Mouse (Mus musculus) embryo, embryonic 11 days (tissue): ENCODE results near the gene Bsnd.
A peak's percentile ranks its signal among the peaks of the same experiment; 100 is the strongest.

ENCODE experiments used
- DNase-seq: peaks from one replicate; pipeline ENCODE4 v3.0.0-alpha.2; 2015

Bsnd gene

DNA sequence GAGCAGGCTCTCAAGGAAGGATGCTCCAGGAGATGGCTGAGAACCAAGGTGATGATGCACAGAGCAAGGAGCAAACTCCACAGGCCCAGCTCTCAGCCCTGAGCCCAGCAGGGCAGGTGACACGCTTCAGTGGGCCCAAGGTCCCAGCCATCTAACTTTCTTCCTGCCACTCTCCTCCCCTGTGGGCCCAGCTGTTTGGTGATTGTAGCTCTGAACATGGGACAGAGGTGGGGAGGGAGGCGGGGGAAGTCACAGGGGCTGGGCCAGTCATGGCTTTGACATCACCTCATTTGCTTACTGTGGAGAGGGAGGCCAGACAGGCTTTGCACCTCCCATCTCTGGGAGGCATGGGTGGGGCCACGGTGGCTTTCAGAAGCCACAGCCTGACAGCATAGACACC is at the start of gene Bsnd:
Bsnd (minus strand) TSS at position 168 of the 400 bp plus-strand sequence.
- no peak for DNase-seq

DNA sequence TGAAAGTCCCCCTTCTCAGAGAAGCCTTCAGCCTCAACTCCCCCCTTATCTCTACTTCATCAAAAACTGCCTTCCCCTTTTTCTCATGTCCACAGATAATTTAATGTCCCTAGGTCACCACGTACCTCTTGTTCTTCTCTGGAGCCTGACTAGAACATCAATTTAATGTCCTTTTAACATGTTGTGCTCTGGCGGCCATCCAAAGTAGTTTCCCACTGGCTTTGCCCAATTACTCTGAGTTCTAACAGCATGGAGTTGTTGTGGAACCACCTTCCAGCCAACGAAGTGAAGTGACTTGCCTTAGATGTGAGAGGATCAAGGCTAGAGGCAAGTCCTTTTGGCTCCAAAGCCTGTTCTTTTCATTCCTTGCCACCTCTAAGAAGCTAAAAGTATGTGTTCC is 49.4 kb upstream of the Bsnd start:
- no peak for DNase-seq

DNA sequence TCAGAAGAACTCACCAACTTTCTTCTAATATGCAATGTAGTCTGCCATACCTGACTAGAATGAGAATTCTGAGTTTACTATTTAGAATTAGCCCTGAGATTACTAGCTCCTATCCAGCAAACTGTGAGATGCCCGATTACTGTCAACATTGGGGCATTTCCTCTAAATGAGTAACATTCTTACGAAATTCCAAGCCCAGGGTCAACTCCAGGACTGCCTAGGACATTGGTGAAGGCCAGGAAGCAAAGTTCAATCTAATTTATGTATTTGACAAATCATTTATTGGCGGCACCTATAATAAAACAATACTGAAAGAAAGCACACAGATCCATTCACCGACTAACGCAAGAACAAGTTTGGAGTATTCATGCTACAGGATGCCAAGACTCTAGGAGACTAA is 47.7 kb upstream of the Bsnd start:
- DNase-seq = no peak

DNA sequence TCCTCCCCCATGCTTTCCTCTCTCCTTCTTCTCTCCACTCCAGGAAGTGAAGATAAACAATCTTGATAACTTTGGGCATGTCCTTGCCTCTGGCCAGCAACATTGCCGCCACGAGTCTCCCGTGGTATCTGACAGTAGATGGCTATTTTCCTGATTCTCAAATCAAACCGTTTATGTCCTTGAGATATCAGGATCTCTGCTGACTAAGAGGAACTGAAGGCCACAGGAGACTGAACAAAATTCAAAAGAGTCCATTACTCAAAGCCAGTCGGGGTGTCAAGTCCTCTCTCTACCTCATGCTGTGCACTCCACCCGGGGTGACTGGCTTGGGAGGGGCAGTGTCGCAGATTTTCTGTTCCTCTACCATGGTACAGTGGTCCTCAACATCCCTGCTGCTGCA is 42.2 kb upstream of the Bsnd start:
- no peak for DNase-seq

DNA sequence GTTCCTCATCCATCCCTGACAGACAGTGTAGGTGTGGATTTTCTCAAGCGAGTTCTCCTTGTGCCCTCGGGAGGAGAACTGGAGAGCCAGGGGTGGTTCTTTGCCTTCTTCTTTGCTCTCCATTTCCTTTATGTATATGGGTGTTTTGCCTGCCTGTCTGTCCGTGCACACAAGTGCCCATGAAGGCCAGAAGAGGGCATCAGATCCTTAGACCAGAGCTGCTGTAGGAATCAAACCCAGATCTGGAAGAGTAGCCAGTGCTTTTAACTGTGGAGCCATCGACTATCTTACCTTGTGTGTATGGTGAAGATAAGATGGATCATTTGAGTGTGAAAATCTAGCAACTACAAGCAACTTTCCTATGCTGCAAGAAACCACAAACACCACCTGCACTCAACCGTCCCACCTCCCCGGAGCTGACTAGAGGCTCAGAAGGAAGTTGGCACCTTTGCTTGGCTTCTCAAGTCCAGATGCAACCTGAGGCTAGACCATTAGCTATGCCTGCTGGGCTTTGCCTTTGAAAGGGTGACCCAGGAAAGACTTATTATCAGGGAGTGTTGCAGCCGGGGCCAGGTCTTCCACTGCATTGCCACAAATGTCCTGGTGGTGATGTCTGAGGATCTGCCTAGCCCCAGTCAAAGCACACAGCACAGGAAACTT is 41.5 kb upstream of the Bsnd start:
- DNase-seq = peak; percentile 12

DNA sequence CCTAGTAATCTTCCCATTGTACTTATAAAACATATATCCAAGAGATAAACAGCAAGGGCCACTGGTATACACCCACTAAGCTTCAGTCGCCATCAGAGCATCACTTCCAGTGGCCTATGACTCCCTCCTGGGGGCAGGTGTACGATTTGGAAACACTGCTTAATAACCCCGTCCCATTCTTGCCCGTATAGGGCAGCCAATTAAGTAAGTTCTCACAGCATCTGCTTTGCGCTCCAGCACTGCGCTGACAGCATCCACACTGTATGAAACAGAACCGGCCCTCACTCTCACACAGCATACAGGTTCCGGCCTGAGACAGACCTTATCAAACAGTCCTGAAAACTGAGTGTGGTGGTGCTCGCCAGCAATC is 38.0 kb upstream of the Bsnd start:
- no peak for DNase-seq

DNA sequence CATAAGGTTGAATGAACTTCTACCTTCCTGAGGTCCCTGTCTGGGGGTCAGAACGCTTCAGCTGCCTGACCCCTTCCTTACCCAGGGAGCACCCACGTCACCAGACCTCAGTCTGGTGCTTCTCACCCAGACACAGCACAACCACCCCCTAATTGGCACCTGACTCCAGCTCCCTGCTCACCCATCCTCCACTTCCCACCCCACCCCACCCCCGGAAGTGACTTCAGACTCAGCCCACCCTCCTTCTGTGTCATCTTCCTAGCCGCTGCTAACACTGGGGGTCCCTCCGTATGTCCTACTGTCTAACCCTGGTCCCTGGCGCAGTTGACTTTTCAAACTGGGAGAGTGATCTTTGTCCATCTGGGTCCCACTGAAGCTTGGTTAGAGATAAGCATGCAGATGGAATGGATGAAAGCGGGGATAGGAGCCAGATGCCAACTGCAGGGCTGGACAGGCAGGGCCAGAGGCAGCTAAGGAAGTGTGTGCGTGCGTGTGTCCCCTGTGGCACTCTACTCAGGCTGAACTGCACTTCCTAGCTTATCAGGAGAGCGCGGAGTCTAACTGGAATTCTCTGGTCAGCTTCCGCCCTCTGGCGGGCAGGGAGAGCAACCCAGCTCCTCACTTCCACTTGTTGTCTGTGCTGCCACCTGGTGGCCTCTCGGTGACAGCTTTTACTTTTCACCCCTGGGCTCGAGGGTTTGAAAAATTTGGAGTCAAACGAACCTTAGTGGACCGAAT is 37.5 kb upstream of the Bsnd start:
- peak; percentile 96 for DNase-seq

DNA sequence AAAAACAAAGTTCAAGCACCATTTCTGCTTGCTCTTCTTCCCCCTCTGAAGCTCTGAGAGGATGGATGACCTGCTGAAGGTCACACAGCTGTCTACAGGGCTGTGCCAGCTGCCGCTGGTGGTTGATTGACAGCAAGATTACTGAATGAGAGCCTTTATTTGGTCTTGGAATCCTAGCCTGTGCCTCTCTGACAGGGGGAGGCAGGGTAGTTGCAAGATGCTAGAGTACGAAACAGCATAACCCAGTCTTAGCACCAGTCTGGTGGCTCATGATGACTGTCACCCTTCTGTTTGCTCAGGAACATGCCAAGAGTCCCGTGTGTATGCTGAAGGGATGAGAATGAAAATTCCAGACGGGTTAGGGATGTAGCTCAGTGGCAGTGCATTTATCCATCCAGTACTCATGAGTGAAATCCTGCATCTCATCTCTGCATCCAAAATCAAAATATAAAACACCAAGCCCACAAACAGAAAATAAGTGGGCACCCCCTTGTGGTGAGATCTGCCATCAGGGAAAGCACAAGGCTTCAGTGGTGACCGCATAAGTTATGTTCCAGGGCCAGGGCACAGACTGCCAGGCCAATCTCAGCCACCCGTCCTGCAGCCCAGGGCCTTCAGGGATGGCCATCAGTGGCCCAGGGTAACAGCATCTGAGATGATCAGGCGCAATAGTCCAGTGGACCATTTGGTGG is 35.9 kb upstream of the Bsnd start:
- DNase-seq = no peak

DNA sequence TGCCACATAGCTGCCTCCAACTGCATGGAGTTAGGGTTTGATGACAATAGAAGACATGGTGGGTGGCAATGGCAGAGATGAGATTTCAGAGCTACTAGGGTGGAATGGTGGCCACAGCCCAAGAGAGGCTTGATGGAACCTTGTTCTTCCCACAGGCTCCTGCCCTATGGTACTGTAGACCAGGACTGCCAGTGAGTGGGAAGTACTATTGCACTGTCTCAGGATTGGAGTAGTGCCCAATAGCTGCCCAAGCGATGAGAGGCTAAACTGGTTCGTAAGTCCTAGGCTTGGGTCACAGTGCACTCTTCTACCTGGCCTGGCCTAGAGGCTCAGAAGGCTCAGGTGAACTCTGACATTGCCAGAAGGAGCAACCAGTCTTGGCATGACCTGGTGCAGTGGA is 32.9 kb upstream of the Bsnd start:
- no peak for DNase-seq

DNA sequence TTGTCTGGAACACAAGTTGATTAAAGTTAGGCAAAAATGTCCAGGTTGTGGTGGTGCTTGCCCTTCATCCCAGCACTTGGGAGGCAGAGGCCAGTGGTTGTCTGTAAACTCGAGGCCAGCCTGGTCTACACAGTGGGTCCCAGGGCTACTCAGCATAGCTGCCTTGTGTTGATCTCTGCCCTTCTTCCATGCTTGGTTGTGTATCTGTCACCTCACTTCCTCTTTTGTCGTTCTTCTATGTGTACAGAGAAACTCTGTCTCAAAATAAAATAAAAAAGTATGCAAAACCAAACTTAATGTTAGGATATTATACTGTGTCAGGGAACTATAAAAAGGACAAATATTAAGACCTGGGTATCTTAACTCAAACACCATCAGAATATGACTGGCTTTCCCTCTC is 32.0 kb upstream of the Bsnd start:
- no peak for DNase-seq

DNA sequence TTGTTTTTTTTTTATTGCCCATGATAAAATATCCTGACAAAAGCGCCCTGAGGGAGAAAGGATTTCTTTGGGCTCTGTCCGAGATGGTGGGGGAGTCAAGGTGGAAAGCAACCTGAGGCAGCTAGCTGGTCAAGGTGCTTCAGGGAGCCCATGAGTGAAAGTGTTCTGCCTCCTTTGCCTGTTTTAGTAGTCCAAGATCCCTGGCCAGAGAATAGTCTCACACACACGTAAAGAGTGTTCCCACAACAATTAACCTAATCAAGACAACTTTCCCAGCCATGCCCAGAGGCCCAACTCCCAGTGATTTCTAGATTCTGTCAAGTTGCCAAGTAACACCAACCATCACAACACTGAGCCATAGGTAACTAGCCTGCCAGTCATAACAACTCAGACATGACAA is 30.5 kb upstream of the Bsnd start:
- DNase-seq = no peak

DNA sequence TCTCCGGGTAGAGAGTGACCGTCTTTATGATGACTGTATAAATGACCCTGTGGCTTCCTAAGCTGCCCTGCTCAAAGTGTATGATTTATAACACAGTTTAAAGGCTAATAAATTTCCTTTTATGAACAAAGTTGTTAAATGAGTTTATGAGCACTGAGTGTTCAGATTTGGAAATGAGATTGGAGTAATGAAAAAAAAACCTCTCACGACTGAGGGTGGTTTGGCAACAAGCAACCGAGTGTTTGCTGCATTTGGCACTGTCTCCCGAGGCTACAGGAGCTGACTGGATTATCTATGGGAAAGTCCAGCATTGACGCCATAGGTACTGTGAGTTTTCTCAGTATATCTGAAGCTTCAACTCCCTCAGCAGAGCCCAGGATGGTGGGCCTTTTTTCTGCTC is 22.5 kb upstream of the Bsnd start:
- DNase-seq = no peak

DNA sequence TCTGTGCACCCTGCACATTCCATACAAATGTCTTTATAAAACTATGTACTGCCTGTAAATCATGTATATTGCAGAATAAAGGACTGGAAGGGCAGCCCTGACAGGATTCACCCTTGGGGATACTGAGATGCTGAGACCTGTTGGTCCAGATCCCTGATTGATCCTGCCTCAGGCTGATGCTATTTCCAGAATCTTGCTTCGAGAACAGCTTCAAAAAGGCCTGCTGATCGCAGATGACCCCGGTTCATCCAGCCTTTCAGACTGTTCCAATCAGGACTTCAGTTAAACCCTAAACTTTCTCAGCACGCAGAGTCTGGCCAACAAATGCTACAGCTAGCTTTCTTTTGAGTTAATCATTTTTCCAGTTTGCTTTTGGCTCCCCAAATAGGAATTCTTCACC is 17.8 kb upstream of the Bsnd start:
- DNase-seq = no peak

DNA sequence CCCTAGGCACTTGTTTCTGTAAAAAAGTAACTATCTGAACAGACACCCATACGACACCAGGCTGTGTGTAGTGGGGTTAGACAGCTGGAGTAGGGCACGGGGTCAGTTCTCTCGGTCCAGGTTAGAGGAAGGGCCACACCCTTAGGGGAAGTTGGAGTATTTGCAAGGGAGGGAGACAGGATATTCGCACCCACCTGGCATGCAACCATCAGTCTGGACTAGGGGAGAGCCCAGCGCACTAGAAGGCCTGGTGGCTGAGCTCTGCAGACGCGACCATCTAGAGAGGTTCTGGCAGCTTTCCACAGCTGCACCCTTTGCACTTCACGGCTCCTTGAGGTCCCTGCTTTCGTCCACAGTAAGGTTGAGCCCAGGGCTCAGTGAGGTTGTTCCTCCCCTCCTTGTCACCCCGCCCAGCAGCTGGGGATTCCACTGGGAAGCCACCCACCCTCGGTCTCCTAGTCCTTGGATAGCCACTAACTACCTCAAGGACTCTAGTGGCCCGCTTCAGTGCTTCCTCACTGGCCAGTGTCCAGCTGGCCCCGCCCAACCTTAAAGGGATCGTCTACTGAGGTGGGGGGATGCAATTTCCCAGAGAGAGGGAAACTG is 13.5 kb upstream of the Bsnd start:
- DNase-seq = no peak

DNA sequence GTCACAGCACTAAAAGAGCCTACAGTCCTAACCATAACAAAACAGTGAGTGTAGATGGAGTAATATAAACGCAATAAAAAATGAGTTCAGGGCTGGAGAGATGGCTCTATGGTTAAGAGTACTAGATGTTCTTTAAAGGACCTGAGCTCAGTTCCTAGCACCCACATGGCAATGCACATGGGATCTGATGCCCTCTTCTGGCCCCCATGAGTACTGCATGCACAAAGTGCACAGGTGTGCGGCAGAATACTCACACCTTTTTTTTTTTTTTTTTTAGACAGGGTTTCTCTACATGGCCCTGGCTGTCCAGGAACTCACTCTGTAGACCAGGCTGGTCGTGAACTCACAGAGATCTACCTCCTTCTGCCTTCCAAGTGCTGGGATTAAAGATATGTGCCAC is 11.5 kb upstream of the Bsnd start:
- no peak for DNase-seq

DNA sequence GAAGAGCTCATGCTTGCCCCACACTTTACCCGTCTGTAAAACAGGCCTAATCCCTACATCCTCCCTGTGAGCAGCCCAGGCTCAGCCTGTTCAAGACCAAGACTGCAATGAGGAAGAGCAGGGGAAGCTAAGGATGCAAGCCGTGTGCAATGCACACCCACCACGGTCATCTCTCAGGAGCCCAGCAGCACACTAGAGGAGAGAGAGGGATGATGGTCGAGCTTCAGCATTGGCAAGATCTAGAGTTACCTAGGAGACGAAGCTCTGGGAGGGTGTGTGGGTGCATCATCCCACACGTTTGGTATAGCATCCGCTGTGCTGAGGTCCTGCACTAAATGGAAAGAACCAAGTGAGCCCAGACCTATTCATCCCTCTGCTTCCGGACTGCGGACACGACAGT is 8.0 kb upstream of the Bsnd start:
- DNase-seq = no peak

DNA sequence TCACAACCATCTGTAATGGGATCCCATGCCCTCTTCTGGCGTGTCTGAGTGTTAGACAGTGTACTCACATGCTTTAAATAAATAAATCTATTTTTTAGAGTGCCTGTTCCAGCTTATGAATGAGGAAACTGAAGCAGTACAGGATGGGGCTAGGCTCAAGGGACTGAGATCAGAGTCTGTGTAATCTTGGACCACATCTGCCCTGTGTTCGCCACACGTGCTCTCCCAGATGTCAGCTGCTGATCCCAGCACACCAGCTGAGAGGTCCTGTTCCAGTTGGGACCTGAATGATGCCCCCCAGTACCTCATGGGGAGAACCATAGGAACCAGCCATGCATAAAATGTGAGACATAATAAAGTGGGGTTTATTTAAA is 6.4 kb upstream of the Bsnd start:
- DNase-seq = no peak

DNA sequence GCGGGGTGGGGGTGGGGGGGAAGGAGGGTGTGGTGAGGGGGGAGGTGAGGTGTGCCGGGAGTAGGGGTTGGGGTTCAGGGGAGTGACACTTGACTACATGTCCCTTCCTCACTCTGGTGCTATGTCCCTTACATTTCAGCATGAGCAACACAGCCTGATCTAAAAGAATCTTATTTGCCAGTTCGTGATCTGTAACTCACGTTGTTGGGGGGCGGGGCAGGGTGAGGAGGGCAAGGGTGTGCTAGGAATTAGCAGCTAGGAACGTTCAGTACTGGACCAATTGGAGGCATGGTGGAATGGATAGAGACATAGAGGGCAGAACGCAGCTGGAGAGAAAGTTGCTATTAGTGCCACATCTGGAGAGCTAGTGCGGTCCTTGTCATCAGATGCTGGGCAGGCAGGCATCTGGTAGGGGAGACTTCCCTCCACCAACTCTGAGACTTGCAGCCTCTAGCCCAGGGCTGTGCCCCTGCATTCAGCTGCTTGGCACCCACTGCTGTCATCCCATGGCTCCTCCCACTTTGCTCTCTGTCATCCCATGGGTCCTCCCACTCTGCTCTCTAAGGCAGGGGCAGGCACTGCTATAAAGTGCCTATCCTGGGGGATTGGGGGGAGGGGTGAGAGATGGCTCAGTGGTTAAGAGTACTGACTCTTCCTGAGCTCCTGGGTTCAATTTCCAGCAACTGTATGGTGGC is 5.8 kb upstream of the Bsnd start:
- no peak for DNase-seq

DNA sequence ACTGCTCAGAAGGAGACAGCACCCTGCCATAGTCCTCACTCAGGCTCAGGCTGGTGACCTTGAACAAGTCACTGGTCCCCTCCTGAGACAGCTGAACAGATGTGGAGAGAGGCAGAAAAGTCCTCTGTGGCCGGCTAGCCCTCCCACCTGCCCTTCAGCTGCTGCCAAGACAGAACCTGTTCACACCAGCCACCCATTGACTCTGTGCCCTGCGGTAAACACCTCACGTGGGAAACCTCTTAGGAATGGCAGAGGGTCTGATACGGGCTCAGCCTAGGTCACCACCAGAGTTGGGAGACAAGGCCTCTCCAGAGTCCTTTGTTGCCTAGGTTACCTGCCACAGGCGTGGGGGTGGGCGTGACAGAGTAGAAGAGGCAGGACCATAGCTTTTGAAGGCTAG is 4.8 kb upstream of the Bsnd start:
- DNase-seq = no peak

DNA sequence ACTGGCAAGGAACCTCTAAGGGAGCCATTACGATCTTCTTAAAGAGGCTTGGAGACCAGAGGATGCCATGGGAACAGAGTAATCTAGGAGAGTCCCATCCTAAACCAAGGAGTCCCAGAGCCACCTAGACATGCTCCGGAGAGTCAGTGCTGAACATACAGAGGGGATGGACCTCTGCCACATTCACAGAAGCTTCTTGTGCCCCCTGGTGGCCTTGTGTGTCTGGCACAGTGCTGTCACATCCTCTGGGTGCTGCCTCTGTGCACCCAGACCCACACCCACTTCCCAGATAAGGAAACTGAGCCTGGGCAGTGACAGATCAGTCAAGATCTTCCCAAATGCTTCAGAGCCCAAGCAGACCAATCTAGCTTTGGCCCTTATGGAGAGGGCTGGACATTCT is 1.6 kb upstream of the Bsnd start:
- peak; percentile 53 for DNase-seq

DNA sequence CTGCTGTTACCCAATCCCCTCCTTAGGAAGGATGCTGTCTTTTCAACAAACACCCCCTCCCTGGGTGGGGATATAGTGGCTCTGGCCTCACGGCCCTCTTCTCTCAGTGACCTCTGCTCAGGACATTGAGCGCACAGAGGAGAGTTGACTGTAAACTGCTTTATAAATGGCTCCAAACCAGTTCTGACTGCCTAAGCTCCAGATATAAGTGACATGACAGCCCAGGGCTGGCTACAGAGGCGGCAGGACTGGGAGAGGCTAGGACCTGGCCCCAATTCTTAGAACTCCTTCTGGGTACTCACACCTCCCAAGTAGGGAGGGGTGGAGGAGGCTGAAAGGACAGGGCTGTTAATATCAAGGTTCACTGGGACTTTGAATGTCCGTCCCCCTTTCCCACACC is 1.5 kb downstream of the Bsnd start:
- no peak for DNase-seq

DNA sequence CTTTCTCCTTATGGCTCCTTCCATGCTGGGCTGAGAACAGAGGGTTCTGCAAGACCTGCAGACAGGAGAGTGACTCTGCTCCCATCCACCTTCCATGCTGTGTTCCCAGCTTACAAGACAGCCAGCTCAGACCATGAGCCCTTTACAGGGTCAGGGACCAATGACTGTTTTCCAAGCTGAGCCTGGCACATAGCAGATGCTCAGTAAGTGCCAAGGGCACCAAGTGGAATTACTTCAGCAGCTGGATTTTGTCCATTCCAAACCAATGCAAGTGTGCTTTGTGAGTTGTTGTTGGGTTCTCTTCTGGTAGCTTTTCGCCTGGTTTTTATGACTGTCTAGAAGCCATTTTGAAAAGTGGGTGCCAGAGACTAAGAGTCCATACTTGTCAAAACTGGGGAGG is 8.3 kb downstream of the Bsnd start:
- no peak for DNase-seq

DNA sequence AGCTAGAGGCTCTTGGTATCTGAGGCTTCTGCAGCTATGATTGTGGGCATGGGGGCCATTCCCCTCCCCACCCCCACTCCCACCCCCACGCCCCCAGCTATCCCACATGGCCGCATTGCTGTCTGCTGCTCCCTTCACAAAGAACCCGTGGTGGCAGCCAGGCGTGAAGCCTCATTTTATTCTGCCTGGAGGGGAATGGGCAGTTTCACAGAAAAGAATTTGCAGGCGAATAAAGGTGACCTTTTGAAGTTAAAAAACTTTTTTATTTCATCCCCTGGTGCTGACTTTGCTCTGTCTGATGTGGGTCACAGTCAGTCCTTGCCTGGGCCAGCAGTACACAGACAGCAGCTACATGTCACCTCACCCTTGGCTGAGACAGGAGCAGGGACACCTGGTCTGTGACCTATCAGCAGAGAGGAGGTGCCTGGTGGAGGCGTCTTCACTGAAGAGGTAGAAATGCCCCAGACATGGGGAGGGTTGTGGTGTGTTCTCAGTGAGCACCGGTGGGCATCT is 8.8 kb downstream of the Bsnd start:
- DNase-seq = no peak
